Mouse (Mus musculus) left cerebral cortex, postnatal 4 days (tissue): ENCODE measurements around the gene Prss46. TPM values are rescaled to one million over a fixed set of nuclear protein-coding genes. Genes with fewer than 3 reads are reported as not detected.

Source experiments
- DNase-seq: peaks from one replicate; pipeline ENCODE4 v3.0.0-alpha.2; 2022
- intact Hi-C: fragments of 180-260 bp; cut with DNase I; formaldehyde crosslinking; loops from one replicate; pipeline ENCODE4 v1.15.1; 2025
- total RNA-seq, 2 experiments: library from RNA; stranded (reverse); gene quantifications; 2 replicates each; pipeline ENCODE4 v1.2.3; 2021

Gene Prss46
- total RNA-seq, 2 experiments from 2014 or later = not detected

DNA sequence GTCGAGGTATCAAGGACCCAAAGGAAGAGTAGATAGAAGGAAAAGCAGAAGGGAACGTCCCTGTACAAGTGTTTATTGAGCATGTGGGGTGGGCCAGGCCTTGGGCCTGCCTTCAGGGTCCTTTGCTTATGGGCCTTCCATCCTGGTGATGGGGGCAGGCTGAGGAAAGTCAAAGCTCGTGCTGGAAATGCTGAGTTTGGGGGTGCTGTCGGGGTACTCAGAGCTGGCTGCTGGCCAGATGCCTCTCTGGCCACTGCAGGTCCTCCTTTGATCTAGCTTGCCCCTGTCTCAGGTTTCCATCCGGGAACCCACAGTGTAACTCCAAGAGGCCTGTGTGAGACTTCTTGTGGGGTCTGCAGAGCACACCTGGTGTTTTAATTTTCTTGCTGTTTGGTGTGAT is 14.2 kb downstream of the Prss46 start:
- no peak for DNase-seq
- intact Hi-C loops = no loop called here

DNA sequence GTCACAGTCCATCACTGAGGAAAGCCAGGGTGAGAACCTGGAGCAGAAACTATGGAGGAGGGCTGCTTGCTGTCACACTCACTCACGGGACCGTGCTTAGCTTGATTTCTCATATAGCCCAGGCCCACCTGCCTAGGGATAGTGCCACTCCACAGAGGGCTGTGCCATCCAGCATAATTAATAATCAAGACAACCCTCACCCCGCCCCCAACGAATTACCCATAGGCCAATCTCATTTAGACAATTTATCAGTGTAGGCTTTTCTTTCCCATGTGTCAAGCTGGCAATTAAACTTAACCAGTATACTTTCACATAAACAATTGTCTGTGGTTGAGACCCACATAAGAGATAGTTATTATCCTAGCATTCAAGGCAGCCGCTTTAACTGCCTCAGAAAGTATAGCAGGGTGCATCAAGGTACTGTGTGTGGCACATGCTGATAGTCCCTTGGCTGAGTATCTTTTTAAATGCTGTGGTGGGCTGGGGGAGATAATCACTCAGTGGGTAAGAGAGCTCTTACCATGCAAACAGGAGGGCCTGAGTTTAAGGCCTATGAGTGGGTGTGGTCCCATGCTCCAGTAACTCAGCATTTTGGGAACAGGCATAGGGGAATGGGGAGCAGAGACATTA is 14.8 kb downstream of the Prss46 start:
- intact Hi-C loops = no loop called here
- no peak for DNase-seq

DNA sequence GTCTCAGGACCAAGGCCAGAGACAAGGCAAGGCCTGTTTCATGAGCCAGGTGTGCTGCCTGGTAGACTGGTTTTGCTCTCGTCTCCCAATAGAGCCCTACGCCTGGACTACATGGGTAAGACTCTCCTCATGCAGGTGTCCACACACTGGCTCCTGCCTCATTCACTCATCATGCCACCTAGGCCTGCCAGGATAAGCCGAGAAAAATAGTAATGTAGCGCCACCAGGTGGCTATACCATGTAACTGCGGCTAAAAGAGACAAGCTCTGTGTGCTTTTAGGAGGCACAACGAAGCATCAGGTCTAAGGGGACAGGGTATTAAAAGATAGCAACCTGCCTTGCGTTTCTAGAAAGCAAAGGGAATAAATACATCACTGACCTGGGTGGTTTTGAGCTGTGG is 26.7 kb downstream of the Prss46 start:
- DNase-seq = peak; percentile 55
- intact Hi-C loops = no loop called here

DNA sequence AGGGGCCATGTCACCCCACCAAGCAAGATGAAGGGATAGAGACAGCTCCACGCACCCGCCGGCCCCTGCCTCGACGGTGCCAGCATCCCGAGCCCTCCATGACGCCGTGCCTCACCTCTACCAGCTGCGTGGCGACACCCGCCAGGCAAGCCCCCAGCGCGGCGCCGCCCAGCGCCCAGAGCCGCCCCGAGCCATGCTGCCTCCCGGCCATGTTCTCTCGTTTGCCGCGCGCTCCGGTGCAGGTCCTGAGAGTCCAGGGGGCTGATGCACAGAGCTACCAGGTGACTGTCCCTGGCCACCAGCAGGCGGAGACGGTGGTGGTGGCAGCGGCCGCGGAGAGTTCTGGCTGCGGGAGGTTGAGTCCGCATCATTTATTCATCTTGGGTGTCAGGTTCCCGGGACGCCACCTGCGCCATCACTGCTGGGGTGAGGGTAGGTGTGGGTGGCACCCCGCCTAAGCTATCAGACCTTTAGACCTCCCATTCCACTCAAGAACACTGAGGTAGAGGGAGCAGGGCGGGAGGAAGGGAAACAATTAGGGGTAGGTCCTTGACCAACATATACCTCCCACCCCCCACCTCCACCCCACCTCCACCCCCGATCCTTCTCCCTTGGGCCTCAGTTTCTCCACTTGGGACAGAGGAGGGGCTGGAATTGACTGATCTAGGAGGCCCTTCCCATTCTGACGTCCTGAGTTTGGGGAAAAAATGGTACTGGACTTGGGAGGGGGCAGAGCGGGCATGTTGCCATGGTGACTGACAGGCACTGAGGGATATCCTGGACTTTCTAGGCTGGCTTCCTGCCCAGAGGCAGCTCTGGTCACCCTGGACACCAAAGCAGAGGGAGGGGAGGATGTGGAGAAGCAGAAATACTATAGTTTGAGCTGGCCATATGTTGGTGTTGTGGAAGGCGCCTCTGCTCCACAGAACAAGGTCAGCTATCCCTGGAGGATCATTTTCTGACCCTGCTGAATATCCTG is 29.7 kb downstream of the Prss46 start:
- peak; percentile 91 for DNase-seq
- intact Hi-C loops = no loop called here

DNA sequence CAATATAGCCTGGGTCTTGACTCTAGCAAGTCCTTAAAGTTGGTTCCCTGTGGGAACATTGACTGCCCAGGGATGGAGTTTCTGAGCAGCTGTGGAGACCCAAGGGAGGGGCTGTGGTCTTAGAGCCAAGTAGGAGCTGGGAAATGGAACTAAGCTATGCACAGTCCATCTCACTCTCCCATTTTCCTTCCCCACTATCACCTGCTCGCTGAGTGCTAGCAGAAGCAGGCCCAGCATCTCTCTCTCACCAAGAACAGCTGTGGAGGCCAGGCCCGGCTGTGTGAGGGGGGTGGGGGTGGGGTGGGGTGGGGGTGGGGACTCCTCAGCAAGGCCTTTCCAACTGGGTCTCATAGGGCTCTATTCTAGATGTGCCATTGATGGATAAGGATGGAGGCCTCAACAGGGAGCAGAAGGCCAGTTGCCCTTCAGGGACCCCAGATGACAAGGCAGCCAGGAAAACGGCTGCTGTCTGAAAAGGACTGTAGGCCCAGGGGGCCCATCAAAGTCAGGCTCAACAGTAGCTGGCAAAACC is 30.4 kb downstream of the Prss46 start:
- DNase-seq = no peak
- intact Hi-C loops = no loop called here

DNA sequence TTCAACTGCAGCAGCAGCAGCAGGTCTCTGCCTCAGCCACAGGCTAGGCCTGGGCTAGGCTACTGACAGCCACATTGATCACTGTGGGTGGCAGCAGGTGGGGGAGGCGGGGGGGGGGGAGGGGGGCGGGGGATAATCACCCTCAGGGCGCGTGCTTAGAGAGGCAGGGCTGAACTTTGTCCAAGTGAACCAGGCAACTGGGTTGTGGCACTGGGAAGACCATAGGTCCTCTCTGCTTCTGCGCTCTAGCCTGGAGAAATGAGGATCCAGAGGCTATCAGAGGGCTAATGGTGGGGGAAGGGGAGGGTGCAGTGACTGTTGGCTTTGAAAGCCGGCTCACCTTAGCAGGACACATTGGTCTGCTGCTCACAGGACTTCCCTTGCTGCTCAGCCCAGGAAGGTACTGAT is 31.0 kb downstream of the Prss46 start:
- intact Hi-C loops = no loop called here
- DNase-seq = no peak

DNA sequence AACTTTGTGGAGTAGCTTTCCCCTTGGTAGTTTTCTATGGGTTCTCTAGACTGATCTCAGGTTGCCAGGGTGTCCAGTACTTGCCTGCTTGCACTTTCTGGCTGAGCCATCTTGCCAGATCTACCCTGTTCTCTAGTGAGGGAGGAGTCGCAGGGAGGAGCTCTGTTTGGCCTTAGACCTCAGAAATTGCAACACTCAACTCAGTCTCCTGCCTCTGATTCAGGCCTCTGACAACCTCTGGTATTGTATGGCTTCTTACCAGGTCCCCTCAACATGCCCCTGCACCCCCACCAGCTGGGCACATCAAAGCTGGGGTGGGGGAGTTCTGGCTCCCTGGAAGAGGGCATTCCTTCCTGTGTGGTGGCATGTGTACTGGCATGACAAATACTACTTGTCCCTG is 33.0 kb downstream of the Prss46 start:
- DNase-seq = no peak
- intact Hi-C loops = no loop called here

DNA sequence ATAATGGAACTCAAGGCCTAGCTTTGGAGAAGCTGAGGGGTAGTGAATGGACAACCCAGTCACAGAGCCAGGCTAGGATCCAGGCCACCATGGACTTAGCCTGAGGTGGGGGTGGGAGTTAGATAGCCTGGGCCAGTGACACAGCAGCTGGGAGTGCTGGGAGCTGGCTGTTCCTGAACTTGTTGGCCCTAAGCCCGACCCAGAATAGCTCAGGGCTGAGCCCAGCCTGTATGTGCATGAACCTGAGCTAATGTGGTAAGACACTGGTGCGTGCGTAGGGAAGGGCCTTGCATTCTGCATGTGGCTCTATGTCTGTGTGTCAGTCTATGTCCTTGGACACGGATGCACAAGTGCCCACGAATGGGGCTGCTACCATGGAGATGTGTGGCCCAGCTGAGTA is 33.6 kb downstream of the Prss46 start:
- intact Hi-C loops = no loop called here
- peak; percentile 92 for DNase-seq

DNA sequence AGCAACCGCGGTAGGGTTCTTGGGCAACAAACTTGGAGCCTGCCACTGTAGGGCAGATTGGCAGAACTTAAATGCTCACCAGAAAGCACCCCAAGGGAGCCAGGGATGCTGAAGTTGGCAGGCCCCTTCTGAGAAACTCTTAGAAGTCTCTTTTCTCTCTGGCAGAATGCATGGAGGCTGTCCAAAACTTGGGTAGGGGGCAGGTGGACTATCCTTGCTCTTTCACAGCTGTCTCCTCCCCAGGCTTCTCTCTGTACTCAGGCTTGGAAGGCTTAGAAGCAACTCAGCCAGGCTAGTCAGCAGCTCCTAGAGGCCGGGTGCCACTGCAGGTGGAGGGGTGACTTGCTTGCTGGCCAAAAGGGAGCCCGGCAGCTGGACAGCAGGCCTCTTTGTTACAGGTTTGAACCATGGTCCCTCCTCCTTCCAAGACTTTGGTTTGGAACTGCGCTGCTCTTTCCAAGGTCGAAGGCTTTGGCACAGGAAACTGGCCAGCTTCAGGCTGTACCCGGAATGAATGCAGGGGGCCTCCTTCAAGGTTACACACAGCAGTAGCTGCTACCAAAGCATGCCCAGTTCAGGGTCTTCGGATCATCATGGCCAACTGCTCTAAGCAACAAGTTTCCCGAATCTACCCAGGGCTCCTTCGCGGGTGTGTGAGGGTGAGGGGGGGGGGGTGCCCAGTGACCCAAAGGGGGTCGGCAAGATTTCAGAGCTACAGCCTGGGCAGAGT is 35.0 kb downstream of the Prss46 start, which contains the start of gene Als2cl:
Gene Als2cl (plus strand): TSS at position 680 of the 730 bp plus-strand sequence.
- DNase-seq = peak; percentile 82
- intact Hi-C loops = no loop called here

DNA sequence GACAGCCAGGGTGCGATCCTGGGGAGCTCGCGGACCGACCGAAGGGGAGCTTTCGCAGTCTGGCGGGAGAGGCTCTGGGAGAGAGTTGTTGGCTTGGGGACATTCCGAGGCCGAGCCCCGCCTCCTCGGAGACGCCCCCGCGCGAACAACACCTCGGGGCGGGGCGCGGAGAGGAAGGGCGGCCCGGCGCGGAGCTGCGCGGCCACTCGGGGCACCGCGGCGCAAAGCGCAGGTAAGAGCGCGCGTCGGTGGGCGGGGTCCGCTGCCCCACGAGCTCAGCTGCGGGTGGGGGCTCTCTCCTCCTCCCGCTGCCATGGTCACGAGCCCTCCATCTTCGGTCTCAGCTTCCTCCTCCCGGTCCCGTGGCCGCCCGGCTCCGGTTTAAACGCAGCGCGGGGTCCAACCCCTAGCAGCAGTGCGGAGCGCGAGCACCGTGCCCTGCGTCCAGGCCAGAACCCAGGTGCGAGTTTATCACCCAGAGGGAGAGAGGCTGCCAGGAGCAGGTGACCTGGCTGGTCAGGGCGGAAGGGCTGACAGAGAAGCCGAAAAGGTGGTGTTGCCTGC is 35.8 kb downstream of the Prss46 start, which contains the start of gene Tmie:
Gene Tmie (minus strand): TSS at position 116 of the 564 bp plus-strand sequence.
- peak; percentile 45 for DNase-seq
- intact Hi-C loops = no loop called here

DNA sequence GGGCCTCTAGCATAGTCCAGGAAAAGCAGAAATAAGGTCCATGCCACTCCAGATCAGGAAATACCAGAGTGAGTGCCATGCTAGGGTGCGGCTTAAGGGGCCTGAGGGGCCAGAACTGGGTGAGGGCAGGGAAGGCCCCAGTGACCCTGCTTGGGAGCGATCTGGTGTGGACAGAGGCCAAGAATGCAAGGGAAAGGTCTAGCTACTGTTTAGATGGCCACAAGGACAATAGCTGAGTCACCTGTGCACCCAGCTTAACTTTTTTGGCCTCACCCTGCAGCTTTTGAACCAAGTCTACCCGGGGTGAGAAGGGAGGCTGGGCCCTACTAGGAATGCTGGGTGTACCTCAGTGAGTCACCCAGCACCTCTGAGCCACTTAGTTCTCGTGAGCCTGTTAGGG is 36.5 kb downstream of the Prss46 start:
- no peak for DNase-seq
- intact Hi-C loops = no loop called here

DNA sequence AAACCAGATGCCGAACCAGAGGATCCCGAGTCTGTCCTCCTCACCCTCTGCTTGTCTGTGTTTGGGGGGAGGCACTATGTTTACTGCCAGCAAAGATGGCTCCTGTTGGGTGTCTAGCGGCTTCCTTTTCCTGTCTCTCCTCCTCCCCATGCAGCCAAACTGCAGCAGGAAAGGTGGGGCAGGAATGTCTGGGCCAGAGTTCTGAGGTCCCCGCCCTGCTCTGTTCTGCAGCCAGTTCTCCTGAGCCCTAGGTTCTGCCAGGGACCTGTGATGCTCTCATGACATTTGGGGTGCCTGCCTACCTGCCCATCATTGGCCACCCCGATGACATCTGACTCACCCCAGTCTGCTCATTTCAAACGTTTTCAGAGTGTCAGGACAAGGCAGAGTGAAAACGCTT is 37.6 kb downstream of the Prss46 start:
- DNase-seq = no peak
- intact Hi-C loops = no loop called here

DNA sequence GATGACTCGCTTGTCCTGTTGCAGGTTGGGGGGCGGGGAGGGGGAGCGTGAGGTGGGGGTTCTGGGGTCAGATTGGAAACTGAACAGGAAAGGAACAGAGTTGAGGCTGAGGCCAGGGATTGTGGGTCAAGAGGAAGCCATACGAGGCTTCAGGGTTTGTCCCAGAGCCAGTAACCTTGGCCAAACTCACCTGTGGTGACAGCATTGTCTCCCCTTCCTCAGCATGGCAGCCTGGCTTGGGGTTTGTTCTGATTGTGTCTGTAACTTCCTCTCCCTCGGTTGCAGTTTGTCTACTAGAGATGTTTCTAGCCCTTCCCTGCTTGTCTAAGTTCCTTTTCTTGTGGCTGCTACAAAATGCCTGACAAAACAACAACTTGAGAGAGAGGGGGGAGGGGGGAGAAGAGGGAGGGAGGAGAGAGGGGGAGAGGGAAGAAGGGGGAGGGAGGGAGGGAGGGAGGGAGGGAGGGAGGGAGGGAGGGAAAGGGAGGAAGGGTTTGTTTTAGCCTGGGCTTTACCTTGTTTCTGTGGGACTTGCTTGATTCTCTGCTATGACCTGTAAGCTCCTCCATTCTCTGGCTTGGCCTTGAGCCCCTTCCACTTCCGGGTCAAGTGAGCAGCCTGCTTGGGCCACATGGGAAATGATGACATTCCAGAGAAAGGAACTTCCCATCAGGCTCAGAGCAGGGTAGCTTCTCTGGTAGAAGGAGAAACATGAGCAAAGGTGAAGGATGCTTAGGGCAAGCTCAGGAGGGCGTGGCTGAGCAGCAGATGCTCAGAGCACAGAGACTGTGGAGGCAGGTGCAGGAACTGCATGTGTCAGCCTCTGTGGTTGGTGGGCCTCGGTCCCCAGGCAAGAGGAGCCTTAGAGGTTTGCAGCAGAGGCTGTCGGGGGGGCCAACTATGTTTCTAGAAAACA is 43.3 kb downstream of the Prss46 start:
- intact Hi-C loops = no loop called here
- no peak for DNase-seq

DNA sequence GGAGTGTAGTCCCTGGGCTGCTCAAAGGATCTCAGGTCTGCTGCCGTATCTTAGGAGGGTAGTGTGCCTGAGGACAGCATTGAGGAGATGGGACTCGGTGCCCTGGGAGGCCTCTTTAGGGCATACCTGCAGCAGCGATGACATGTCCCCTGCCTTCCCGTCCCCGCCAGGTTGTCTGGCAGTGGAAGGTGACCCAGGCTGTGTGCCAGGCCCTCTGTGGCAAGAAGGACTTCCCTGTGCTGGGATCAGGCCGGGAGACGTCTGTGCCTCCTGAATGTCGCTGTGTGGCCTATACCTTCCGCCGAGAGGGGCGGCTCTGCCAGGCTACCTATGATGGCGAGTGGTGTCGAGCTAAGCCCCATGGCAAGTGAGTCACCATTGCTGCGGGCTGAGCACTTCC is 44.6 kb downstream of the Prss46 start:
- intact Hi-C loops = no loop called here
- no peak for DNase-seq

DNA sequence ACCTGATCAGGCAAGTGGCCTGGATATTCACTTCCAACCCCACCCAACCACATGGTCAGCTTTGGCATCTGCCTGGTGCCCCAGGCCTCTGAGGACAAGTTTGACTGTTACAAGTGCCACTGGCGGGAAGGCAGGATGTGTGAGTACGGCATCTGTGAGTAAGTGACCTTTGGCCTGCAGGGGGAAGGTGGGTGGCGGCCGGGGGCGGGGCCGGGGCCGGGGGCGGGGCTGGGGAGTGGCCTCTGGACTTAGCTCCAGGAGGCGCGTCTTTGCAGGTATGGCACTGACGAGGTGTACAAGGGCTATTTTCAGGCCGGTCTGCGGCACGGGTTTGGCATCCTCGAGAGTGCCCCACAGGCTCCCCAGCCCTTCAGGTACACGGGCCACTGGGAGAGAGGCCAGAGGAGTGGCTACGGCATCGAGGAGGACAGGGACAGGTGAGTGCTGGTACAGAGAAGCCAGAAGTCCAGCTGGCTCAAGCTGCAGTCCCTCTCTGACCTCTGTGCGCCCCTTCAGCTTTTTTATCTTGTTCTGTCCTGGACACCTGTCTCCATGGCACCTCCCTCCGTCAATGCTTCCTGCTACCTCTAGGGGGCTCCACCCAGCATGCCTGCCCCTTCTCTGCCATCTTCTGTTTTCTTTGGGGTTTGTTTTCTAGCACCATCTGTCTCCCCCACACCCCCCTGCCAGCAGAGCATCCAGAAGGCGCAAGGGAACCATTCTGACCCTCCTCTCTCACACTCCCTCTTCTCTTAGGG is 45.9 kb downstream of the Prss46 start:
- DNase-seq = no peak
- intact Hi-C loops = no loop called here

DNA sequence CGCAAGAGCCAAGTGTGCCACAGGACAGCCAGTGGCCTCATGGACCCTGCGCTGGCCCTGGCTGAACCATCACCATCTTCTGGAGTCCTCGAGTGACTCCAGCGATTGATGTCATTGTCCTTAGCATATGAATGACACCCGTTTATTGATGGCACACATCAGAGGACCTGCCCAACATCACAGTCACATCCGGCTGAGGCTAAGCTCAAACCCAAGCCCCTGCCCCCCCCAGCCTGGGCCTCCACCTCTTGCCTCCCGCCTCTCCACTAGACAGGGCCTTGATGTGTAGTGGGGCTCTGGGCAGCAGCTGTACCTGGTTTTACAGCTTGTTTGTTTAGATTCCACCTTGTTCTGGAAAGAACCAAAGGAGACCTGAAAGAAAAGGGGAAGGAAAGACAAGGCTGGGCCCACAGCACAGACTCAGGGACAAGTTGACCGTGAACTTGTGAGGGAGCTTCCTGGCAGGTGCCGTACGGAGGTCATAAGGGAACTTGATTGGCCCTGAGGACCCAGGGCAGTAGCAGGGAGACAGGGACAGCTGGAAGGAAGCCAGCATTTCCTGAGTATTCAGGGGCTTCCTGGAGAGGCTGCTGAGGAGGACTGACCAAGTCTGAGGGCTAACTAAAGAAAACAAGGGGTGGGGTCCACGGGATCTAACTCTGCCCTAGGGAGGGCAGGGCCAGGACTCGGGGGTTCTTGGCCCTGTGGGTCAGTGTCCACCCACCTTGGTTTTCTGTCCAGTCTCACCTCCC is 46.9 kb downstream of the Prss46 start:
- no peak for DNase-seq
- intact Hi-C loops = no loop called here

DNA sequence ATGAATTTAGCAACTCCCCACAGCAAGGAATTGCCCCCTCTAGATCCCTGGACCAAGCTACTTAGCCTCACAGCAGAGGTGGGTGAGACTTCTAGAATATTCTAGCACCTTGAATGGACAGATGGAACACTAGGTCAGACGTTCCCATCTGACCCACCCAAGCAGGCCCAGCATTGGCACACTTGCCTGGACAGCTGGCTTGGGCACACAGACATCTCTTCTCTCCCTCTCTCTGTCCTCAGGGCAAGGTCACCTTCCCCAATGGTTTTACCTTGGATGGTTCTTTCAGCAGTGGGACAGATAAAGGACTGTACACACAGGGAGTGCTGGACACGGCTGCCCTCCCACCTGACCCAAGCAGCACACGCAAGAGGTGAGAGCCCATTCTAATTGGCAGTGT is 48.2 kb downstream of the Prss46 start:
- intact Hi-C loops = no loop called here
- DNase-seq = no peak

DNA sequence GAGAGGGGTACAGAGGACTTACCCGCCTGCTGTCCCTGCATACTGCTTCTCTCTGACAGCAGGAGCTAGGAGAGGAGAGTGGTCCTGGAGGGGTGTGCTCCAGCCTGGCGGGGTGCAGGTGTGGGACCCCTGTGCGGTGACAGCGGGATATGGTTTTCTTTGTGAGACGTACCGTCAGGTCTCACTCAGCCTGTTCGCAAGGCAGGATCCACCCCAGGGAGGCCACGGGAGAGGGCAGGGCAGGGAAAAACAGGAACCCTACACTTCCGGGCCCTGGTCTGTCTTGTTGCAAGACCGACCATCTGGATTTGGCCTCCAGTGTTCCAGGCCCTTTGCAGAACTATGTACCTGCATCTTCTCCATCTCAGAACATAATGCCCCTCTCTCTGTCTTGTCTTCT is 49.1 kb downstream of the Prss46 start:
- DNase-seq = no peak
- intact Hi-C loops = no loop called here
